In genomic region chr1:176812491-176813291, GRCm38 (mm10) we compare ENCODE assay signal across 8 mouse cellular contexts. TPM values are rescaled to one million over a fixed set of nuclear protein-coding genes. Genes with fewer than 3 reads are reported as not detected.
A peak's percentile ranks its signal among the peaks of the same experiment; 100 is the strongest.
DNase-seq lines count a peak whose midpoint lies in the region; ATAC-seq and TF ChIP-seq lines count a peak whose summit lies in the region.

No protein-coding gene starts in this region.

- ATAC-seq in limb, embryonic 12.5 days (ENCODE audit: insufficient number of reproducible peaks, insufficient read depth, low FRiP score, low TSS enrichment, low read depth): no peak
- no peak for ATAC-seq in stomach, embryonic 15.5 days (ENCODE audit: insufficient read depth, low FRiP score, low read depth)

- no peaks in the 10 kb centered on the region for H3K9me3 ChIP-seq in limb, embryonic 12.5 days
- no peaks in the 10 kb centered on the region for H3K9me3 ChIP-seq in stomach, embryonic 15.5 days

- peak overlapping the region; percentile 93 for H3K9ac ChIP-seq in limb, embryonic 12.5 days (replicated peaks)
- H3K9ac ChIP-seq in stomach, embryonic 15.5 days: peak overlapping the region; percentile 73

- no peak for TF ChIP-seq POLR2A in cerebellum, adult 2 months (IDR thresholded peaks at IDR 0.05; ENCODE audit: borderline replicate concordance, insufficient read depth, low read length)

- WGBS in cerebellum, adult 2 months: 5% methylated on average over 11 of the region's 11 CpGs
- WGBS in limb, embryonic 12.5 days: 28% methylated on average over 11 of the region's 11 CpGs
- WGBS in stomach, embryonic 15.5 days: 17% methylated on average over 11 of the region's 11 CpGs

- H3K4me2 ChIP-seq in limb, embryonic 12.5 days: peak overlapping the region; percentile 73
- peak overlapping the region; percentile 70 for H3K4me2 ChIP-seq in stomach, embryonic 15.5 days

- no peaks in the 10 kb centered on the region for H3K27me3 ChIP-seq in cerebellum, adult 2 months (ENCODE audit: control insufficient read depth, insufficient read depth, low read length)
- no peaks in the 10 kb centered on the region for H3K27me3 ChIP-seq in limb, embryonic 12.5 days
- H3K27me3 ChIP-seq in stomach, embryonic 15.5 days (replicated peaks): no peaks in the 10 kb centered on the region

- peak overlapping the region; percentile 90 for H3K4me3 ChIP-seq in cerebellum, adult 2 months (replicated peaks; ENCODE audit: insufficient read depth, low read depth, low read length)
- H3K4me3 ChIP-seq in limb, embryonic 12.5 days (replicated peaks): peak overlapping the region; percentile 85
- H3K4me3 ChIP-seq in stomach, embryonic 15.5 days (replicated peaks): peak overlapping the region; percentile 92

- DNase-seq in cerebellum, adult 2 months: no peak
- DNase-seq in cerebellum, adult 11 months: no peak
- peak; percentile 39 for DNase-seq in retina, embryonic 14.5 days (ENCODE audit: low spot score)
- no peak for DNase-seq in retina, postnatal 1 day
- no peak for DNase-seq in left cerebral cortex, adult 11 months (ENCODE audit: low spot score)
- DNase-seq in yolk sac, embryonic 10.5 days (ENCODE audit: low spot score): no peak

- no peaks in the 10 kb centered on the region for H3K36me3 ChIP-seq in limb, embryonic 12.5 days
- no peaks in the 10 kb centered on the region for H3K36me3 ChIP-seq in stomach, embryonic 15.5 days

- peak overlapping the region; percentile 76 for H3K27ac ChIP-seq in cerebellum, adult 2 months (ENCODE audit: insufficient read depth, low read length)
- peak overlapping the region; percentile 99 for H3K27ac ChIP-seq in limb, embryonic 12.5 days
- H3K27ac ChIP-seq in stomach, embryonic 15.5 days: peak overlapping the region; percentile 97

- no peak for TF ChIP-seq CTCF in cerebellum, adult 2 months (IDR thresholded peaks at IDR 0.05; ENCODE audit: borderline replicate concordance, insufficient read depth, low read depth, low read length)

- H3K4me1 ChIP-seq in cerebellum, adult 2 months (ENCODE audit: control insufficient read depth, insufficient read depth, low read length): no peaks in the 10 kb centered on the region
- peaks cover 21% of the 10 kb centered on the region for H3K4me1 ChIP-seq in limb, embryonic 12.5 days (replicated peaks)
- H3K4me1 ChIP-seq in stomach, embryonic 15.5 days: no peaks in the 10 kb centered on the region

RNA-seq across cellular contexts. Expression of gene Cep170, which starts 1.2 kb away (rescaled TPM):
- polyA plus RNA-seq in cerebellum, adult 2 months (2012; rRNA removed): 69.6 and 76.1 TPM in 2 replicates
- 36.4 and 45.2 TPM in 2 replicates for polyA plus RNA-seq in limb, embryonic 12.5 days (2016; fragmentation: Nextera tagmentation; extraction: Ambion mirVana)
- polyA plus RNA-seq in stomach, embryonic 15.5 days (2015; fragmentation: Nextera tagmentation; extraction: Ambion mirVana): 18.7 and 20.1 TPM in 2 replicates

RNA-seq across cellular contexts. Expression of gene Sdccag8, which starts 1.8 kb away (rescaled TPM):
- 11.7 and 12.8 TPM in 2 replicates for polyA plus RNA-seq in cerebellum, adult 2 months (2012; rRNA removed)
- polyA plus RNA-seq in limb, embryonic 12.5 days (2016; fragmentation: Nextera tagmentation; extraction: Ambion mirVana): 11.5 and 14.3 TPM in 2 replicates
- 15.6 and 16.5 TPM in 2 replicates for polyA plus RNA-seq in stomach, embryonic 15.5 days (2015; fragmentation: Nextera tagmentation; extraction: Ambion mirVana)
